Mouse (Mus musculus) hindbrain, postnatal 0 days (tissue): Measurements from ENCODE around the gene Arrdc2. TPM values are rescaled to one million over a fixed set of nuclear protein-coding genes. Genes with fewer than 3 reads are reported as not detected.

Experiments used
- ATAC-seq: fragments of 200-750 bp; cut with Nextera tagmentation; 2 replicates; pipeline ENCODE4 v1.8.0; 2017; ENCODE audit warnings: mild to moderate bottlenecking, moderate TSS enrichment, moderate library complexity
- DNase-seq: peaks from one replicate; pipeline ENCODE4 v3.0.0-alpha.2; 2015; ENCODE audit warnings: low spot score
- H3K27ac ChIP-seq: fragments of 300-500 bp; sonication (generic); 2 replicates; pipeline ENCODE4 v1.5.1; 2014; ENCODE audit warnings: mild to moderate bottlenecking
- H3K27me3 ChIP-seq: fragments of 300-500 bp; sonication (generic); 2 replicates; pipeline ENCODE4 v1.6.1; 2014; ENCODE audit warnings: low read length, mixed read lengths; ENCODE audit not compliant: insufficient read depth
- H3K36me3 ChIP-seq: fragments of 300-500 bp; sonication (generic); 2 replicates; pipeline ENCODE4 v1.6.1; 2014; ENCODE audit warnings: low read length, mixed read lengths; ENCODE audit not compliant: insufficient read depth
- H3K4me1 ChIP-seq: fragments of 300-500 bp; sonication (generic); 2 replicates; pipeline ENCODE4 v1.6.1; 2014; ENCODE audit warnings: antibody characterized with exemption, low read length, mixed read lengths; ENCODE audit not compliant: insufficient read depth
- H3K4me2 ChIP-seq: fragments of 300-500 bp; sonication (generic); 2 replicates; pipeline ENCODE4 v1.6.1; 2014; ENCODE audit warnings: low read depth, mild to moderate bottlenecking, low read length, moderate library complexity, mixed read lengths
- H3K4me3 ChIP-seq: fragments of 300-500 bp; sonication (generic); 2 replicates; pipeline ENCODE4 v1.5.1; 2014; ENCODE audit warnings: low read length
- H3K9ac ChIP-seq: fragments of 300-500 bp; sonication (generic); replicated peaks from 2 replicates; pipeline ENCODE4 v1.6.1; 2014; ENCODE audit warnings: mild to moderate bottlenecking, low read length, moderate library complexity, mixed read lengths
- H3K9me3 ChIP-seq: fragments of 300-500 bp; sonication (generic); 2 replicates; pipeline ENCODE4 v1.6.1; 2016; ENCODE audit warnings: low read length, mixed read lengths
- CTCF ChIP-seq: IDR thresholded peaks from 2 replicates; pipeline ENCODE4 v1.5.1; 2016; ENCODE audit warnings: antibody characterized with exemption, control low read depth, low read depth
- WGBS: fragments of 180-500 bp; shearing (Covaris S2); extraction: QIAGEN DNeasy Blood & Tissue Kit; methylation state at CpG from one replicate; pipeline ENCODE4 v1.1.7; 2014; 5-methylcytosine and 5-hydroxymethylcytosine counted together
- polyA plus RNA-seq: library from polyadenylated mRNA; unstranded; fragments of >200 nt; fragmentation: Nextera tagmentation; extraction: Ambion mirVana; gene quantifications from 2 replicates; pipeline ENCODE4 v1.2.1, GENCODE M21; 2015
- total RNA-seq: library from RNA; depleted of rRNA; stranded (reverse); fragments of >200 nt; gene quantifications from 2 replicates; pipeline ENCODE4 v1.2.3, GENCODE M21; 2014

The Arrdc2 gene
- total and polyA plus RNA-seq, 2 experiments from 2014 or later = 4.6 to 17.1 TPM

- 76% methylated on average over 7 of the region's 7 CpGs for WGBS
- Histone ChIP-seq H3K27me3 (no peaks in the 10 kb centered on the region), H3K4me3 (no peak overlapping the region), H3K36me3 (no peaks in the 10 kb centered on the region), H3K4me2 (no peak overlapping the region), H3K27ac (no peak overlapping the region), H3K9ac (no peak overlapping the region), H3K4me1 (no peaks in the 10 kb centered on the region), H3K9me3 (no peaks in the 10 kb centered on the region)
- TF ChIP-seq CTCF = no peak
- DNase-seq = no peak
- ATAC-seq = no peak
Observed at GRCm38 (mm10) chr8:70850132-70850845, 10.8 kb upstream of the Arrdc2 start.

GRCm38 (mm10) chr8:70849333-70849990 is 9.9 kb upstream of the Arrdc2 start:
- Histone ChIP-seq H3K27ac (no peak overlapping the region), H3K36me3 (no peaks in the 10 kb centered on the region), H3K9me3 (no peaks in the 10 kb centered on the region), H3K4me2 (no peak overlapping the region), H3K9ac (no peak overlapping the region), H3K4me1 (no peaks in the 10 kb centered on the region), H3K4me3 (no peak overlapping the region), H3K27me3 (no peaks in the 10 kb centered on the region)
- no peak for TF ChIP-seq CTCF
- WGBS = 78% methylated on average over 3 of the region's 3 CpGs
- no peak for ATAC-seq
- no peak for DNase-seq

- no peaks in the 10 kb centered on the region for H3K4me1 ChIP-seq
- H3K4me2 ChIP-seq = no peak overlapping the region
- H3K4me3 ChIP-seq = no peak overlapping the region
- no peak for DNase-seq
- no peaks in the 10 kb centered on the region for H3K9me3 ChIP-seq
- peak; percentile 19; the same call in 1 of the 2 replicates for TF ChIP-seq CTCF
- H3K9ac ChIP-seq = no peak overlapping the region
- no peaks in the 10 kb centered on the region for H3K27me3 ChIP-seq
- no peak overlapping the region for H3K27ac ChIP-seq
- no peaks in the 10 kb centered on the region for H3K36me3 ChIP-seq
- 57% methylated on average over 15 of the region's 15 CpGs for WGBS
- ATAC-seq = no peak
Observed at GRCm38 (mm10) chr8:70846371-70847154, 7.0 kb upstream of the Arrdc2 start.

GRCm38 (mm10) chr8:70845108-70845507 is 5.6 kb upstream of the Arrdc2 start:
- H3K4me1 ChIP-seq = no peaks in the 10 kb centered on the region
- no peak for DNase-seq
- 43% methylated on average over 5 of the region's 5 CpGs for WGBS

GRCm38 (mm10) chr8:70844523-70844922 is 5.0 kb upstream of the Arrdc2 start:
- DNase-seq (peak; percentile 88), ATAC-seq (no peak)
- TF ChIP-seq CTCF = peak; percentile 99
- no peaks in the 10 kb centered on the region for H3K27me3 ChIP-seq
- H3K4me1 ChIP-seq = no peaks in the 10 kb centered on the region
- 3% methylated on average over 6 of the region's 6 CpGs for WGBS
- no peak overlapping the region for H3K4me3 ChIP-seq
- H3K9ac ChIP-seq = no peak overlapping the region
- no peaks in the 10 kb centered on the region for H3K36me3 ChIP-seq
- H3K4me2 ChIP-seq = no peak overlapping the region
- no peak overlapping the region for H3K27ac ChIP-seq
- H3K9me3 ChIP-seq = no peaks in the 10 kb centered on the region

More at GRCm38 (mm10) chr8:70845108-70845507, 5.6 kb upstream of the Arrdc2 start:
- Histone ChIP-seq H3K4me2 (no peak overlapping the region), H3K4me3 (no peak overlapping the region), H3K9ac (no peak overlapping the region), H3K36me3 (no peaks in the 10 kb centered on the region), H3K9me3 (no peaks in the 10 kb centered on the region), H3K27ac (no peak overlapping the region), H3K27me3 (no peaks in the 10 kb centered on the region)
- ATAC-seq = no peak
- 0 out of 2 replicates have a peak, but pooled peaks have one; percentile 17 for TF ChIP-seq CTCF

GRCm38 (mm10) chr8:70843941-70844340 is 4.4 kb upstream of the Arrdc2 start:
- Histone ChIP-seq H3K9ac (no peak overlapping the region), H3K27ac (no peak overlapping the region), H3K36me3 (no peaks in the 10 kb centered on the region), H3K4me1 (no peaks in the 10 kb centered on the region), H3K27me3 (no peaks in the 10 kb centered on the region), H3K9me3 (no peaks in the 10 kb centered on the region), H3K4me3 (no peak overlapping the region), H3K4me2 (no peak overlapping the region)
- ATAC-seq = no peak
- 81% methylated on average over 8 of the region's 8 CpGs for WGBS
- DNase-seq = no peak
- no peak for TF ChIP-seq CTCF
